Mouse (Mus musculus) liver, adult 2 months (tissue): ENCODE data around the gene Gm2663.
"Not testable (repeated sequence)": the region's sequence is repeated elsewhere in the genome, so short reads cannot be mapped to it uniquely, and the experiment has no call there.

Experiments
- CTCF ChIP-seq: fragments of 200-500 bp; IDR thresholded peaks from 2 replicates; pipeline ENCODE4 v1.5.1; 2011; ENCODE audit warnings: low read depth, low read length, control low read depth
- POLR2A ChIP-seq: fragments of 200-500 bp; IDR thresholded peaks from 2 replicates; pipeline ENCODE4 v1.6.1; 2011; ENCODE audit warnings: low read length, control low read depth; ENCODE audit not compliant: insufficient read depth; ENCODE audit errors: extremely low read depth

- TF ChIP-seq CTCF, POLR2A: not testable (repeated sequence)
These were observed at the start of gene Gm2663 for GRCm38 (mm10) chr6:40999379-40999778.
